Mouse (Mus musculus) E14TG2a.4 (cell line): Measurements from ENCODE around the gene Rbfox1.

Experiments
- H3K27me3 ChIP-seq: 2 replicates; pipeline ENCODE4 v1.6.1; 2014; ENCODE audit warnings: low read length, control low read depth; ENCODE audit not compliant: insufficient read depth
- H3K36me3 ChIP-seq: 2 replicates; pipeline ENCODE4 v1.6.1; 2014; ENCODE audit warnings: low read length, control low read depth; ENCODE audit not compliant: insufficient read depth
- H3K4me1 ChIP-seq: replicated peaks from 2 replicates; pipeline ENCODE4 v1.6.1; 2014; ENCODE audit warnings: low read depth, low read length, control low read depth
- H3K4me3 ChIP-seq: replicated peaks from 2 replicates; pipeline ENCODE4 v1.5.1; 2014; ENCODE audit warnings: mild to moderate bottlenecking, low read length
- H3K9me3 ChIP-seq: 2 replicates; pipeline ENCODE4 v1.6.1; 2014; ENCODE audit warnings: low read length, control low read depth
- CTCF ChIP-seq: conservative IDR thresholded peaks from 2 replicates; pipeline ENCODE4 v1.5.1; 2014; ENCODE audit warnings: low read length
- NANOG ChIP-seq: IDR thresholded peaks from 2 replicates; pipeline ENCODE4 v1.6.1; 2014; ENCODE audit warnings: borderline replicate concordance, low read length, mixed read lengths
- POU5F1 ChIP-seq: IDR thresholded peaks from 2 replicates; pipeline ENCODE4 v1.6.1; 2014; ENCODE audit warnings: low read length, borderline replicate concordance

Rbfox1 gene

DNA sequence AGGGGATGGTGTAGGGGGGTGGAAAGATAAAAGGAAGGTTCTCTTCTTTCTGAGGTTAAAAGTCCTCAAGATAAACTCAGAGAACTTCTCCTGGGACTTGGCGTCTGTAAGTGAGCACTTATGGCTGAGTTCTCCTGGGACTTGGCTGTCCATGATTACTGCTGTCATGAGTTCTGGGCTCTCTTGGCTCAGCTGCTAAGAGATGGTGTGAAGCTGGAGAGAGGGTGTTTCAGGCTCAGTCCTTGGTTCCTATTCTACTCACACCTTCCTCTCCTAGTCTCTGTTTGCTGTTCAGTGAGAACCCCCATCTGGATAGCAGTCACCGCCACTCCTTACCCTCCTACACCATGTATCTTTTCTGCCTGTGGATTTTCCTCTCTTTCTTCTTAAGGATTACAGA is 921.1 kb downstream of the Rbfox1 start:
- Histone ChIP-seq H3K36me3 (no peaks in the 10 kb centered on the region), H3K4me1 (no peaks in the 10 kb centered on the region), H3K27me3 (no peaks in the 10 kb centered on the region), H3K4me3 (no peak overlapping the region), H3K9me3 (no peaks in the 10 kb centered on the region)
- TF ChIP-seq CTCF, result no peak
- no peak for TF ChIP-seq NANOG
- no peak for TF ChIP-seq POU5F1

DNA sequence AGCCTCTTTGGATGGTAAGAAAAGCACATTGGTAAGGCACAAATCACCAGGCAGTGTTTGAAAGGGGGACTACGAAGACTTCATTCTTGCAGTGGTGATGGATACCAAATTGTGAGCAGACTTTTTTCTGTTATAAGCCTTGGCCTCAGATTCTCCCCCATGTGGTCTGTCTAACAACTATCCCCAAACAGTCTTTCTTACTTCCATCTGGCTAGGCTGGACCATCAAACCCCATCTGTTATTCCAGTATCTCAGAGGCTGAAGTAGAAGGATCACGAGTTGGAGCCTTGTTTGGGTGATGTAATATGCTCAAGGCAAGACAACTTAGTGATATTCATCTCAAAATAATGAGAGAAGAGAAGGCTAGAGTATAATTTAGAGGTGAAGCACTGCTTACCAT is 922.7 kb downstream of the Rbfox1 start:
- Histone ChIP-seq H3K27me3 (no peaks in the 10 kb centered on the region), H3K9me3 (no peaks in the 10 kb centered on the region), H3K4me1 (no peaks in the 10 kb centered on the region), H3K36me3 (no peaks in the 10 kb centered on the region), H3K4me3 (no peak overlapping the region)
- TF ChIP-seq POU5F1 (no peak), NANOG (no peak), CTCF (no peak)

DNA sequence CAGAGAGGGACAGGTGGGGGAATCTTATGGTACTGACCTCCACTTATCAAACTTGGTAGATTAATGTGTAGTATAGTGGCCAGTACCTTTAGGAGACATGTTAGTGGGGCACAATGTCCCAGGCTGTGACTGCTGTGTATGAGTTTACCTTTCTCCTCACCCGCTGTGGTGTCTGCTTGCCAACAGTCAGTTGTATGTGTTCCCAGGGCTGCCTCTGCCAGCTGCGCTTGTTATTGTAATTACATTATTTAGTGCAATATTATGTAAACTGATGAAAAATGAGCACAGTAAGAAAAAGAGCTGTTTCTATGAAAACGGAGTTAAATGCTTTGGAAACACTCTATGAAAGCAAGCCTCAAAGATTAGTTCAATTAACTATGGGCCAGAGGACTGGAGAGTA is 928.7 kb downstream of the Rbfox1 start:
- Histone ChIP-seq H3K4me1 (no peaks in the 10 kb centered on the region), H3K27me3 (no peaks in the 10 kb centered on the region)
- no peak for TF ChIP-seq CTCF
- no peak for TF ChIP-seq NANOG
- no peak for TF ChIP-seq POU5F1

DNA sequence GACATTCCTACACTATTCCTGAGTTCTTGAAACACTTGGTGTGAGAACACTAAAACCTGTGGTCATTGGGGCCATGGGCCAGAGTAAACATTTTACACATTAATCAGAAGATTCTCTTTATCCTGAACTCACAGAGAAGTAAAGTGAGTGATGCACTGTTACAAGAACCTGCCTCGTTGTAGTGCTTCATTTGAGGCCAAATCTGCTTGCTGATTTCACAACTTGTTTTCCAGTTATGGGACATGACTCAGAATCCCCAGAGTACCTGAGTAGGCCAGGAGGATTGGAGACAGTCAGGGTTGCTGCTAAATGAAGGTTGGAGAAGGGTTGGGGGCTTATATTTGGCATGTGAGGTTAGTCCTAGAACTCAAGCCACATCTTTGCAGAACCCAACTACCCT is 936.6 kb downstream of the Rbfox1 start:
- Histone ChIP-seq H3K4me1 (no peaks in the 10 kb centered on the region), H3K4me3 (no peak overlapping the region), H3K9me3 (no peaks in the 10 kb centered on the region), H3K27me3 (no peaks in the 10 kb centered on the region), H3K36me3 (no peaks in the 10 kb centered on the region)
- TF ChIP-seq POU5F1 (no peak), CTCF (no peak), NANOG (no peak)

More for the DNA sequence above, 928.7 kb downstream of the Rbfox1 start:
- Histone ChIP-seq H3K36me3 (no peaks in the 10 kb centered on the region), H3K9me3 (no peaks in the 10 kb centered on the region), H3K4me3 (no peak overlapping the region)

DNA sequence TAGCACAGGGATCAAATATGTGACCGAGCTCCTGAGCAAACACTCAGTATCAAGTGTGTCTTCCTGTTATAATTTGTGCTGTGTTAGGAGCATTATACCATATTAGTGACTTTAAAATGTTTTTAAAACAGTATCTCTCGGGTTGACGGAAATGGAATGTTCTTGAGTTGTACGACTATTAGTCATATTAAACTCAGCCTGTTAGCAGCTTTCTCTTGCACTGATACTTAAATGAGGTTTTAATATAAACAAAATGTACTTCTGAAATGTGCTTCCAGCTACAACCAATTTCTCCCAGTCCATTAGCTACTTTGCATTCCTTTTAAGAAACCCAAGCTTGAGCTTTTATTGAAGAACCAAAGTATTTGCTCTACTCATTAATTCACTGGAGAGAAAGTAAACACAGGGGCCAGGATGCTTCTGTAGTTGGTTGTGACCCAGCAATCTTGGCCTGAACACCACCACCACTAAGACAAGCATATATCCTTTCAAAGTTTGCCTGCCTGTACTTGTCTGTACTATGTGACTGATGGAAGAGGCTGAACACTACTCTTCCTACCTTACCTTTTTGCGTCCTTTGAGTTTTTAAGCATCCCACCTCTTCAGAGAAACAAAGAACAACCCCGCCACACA is 944.9 kb downstream of the Rbfox1 start:
- Histone ChIP-seq H3K4me3 (no peak overlapping the region), H3K9me3 (no peaks in the 10 kb centered on the region), H3K27me3 (no peaks in the 10 kb centered on the region), H3K36me3 (no peaks in the 10 kb centered on the region), H3K4me1 (no peaks in the 10 kb centered on the region)
- TF ChIP-seq CTCF (no peak), NANOG (no peak), POU5F1 (no peak)

DNA sequence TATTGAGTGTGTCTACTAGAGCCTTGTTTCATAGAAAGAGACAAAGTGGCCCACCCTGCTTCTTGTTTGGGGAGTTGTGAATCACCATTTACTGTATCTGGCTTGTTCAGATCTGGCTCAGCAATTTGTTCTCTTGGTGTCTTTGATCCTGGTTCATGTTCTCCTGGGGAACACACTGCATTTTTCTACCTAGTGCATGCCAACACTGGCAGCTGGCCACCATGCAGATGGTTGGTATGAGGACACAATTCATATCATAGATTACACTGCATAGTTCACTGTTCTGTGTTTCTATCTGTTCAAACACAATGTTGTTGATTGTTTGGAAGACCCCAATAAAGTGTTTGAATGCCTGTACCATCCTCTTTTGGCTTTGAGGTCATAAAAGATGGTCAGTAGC is 948.3 kb downstream of the Rbfox1 start:
- H3K27me3 ChIP-seq, result no peaks in the 10 kb centered on the region
- TF ChIP-seq POU5F1 (no peak), CTCF (no peak), NANOG (no peak)
- no peaks in the 10 kb centered on the region for H3K36me3 ChIP-seq
- H3K9me3 ChIP-seq, result no peaks in the 10 kb centered on the region
- no peaks in the 10 kb centered on the region for H3K4me1 ChIP-seq
- no peak overlapping the region for H3K4me3 ChIP-seq

DNA sequence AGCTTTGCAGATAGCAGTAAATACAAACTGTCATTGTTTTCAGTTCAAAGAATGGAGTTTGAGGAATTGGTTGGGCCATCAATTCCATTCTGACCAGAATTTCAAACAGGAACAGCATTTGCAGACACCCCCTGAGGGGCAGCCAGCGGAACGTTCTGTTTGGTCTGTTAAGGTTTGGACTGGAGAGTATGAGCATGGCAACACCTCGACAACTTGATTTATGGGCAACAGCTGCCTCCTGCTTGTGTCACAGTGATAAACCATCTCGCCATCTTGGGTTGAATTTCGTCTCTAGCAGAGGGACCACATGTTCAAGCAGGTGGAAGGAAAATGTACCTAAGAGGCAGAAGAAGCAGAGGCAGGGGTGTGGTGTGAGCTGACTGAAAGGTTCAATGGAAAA is 949.9 kb downstream of the Rbfox1 start:
- Histone ChIP-seq H3K27me3 (no peaks in the 10 kb centered on the region), H3K36me3 (no peaks in the 10 kb centered on the region), H3K9me3 (no peaks in the 10 kb centered on the region), H3K4me1 (0 out of 2 replicates have a peak, but pooled peaks cover 3% of the 10 kb centered on the region), H3K4me3 (no peak overlapping the region)
- TF ChIP-seq CTCF (no peak), POU5F1 (no peak), NANOG (no peak)

DNA sequence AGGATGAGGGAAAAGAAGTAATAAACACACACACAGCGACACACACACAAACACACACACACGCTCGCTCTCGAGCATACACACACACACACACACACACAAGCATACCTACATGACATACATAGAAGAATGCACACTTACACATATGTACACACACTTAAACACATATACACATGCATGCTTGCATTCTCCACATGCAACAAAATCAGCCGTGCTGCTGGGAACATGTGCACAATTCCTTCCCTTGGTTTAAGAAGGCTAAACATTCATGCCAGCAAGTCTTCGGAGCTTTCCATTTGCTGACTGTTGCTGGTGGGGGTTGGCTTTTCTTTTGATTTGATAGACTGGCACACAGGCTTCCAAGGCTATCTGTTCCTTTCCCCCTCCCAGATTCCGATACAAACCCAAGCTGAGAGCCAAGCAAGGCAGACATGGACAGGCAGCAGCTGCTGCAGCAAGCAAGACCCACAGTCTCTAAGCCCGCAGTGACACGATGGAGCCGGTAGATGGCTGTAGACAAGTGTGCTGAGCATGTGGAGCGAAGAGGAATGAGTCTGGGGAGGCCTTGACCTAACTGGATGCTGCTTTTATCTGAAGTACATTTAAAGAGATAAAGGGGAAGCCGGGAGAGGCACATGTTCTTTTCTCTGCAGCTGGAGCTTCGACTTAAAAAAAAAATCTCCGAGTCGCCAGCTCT is 954.3 kb downstream of the Rbfox1 start:
- Histone ChIP-seq H3K9me3 (no peaks in the 10 kb centered on the region), H3K4me3 (no peak overlapping the region), H3K36me3 (no peaks in the 10 kb centered on the region), H3K27me3 (no peaks in the 10 kb centered on the region), H3K4me1 (peaks cover 21% of the 10 kb centered on the region)
- TF ChIP-seq POU5F1 (no peak), CTCF (peak; percentile 59)

DNA sequence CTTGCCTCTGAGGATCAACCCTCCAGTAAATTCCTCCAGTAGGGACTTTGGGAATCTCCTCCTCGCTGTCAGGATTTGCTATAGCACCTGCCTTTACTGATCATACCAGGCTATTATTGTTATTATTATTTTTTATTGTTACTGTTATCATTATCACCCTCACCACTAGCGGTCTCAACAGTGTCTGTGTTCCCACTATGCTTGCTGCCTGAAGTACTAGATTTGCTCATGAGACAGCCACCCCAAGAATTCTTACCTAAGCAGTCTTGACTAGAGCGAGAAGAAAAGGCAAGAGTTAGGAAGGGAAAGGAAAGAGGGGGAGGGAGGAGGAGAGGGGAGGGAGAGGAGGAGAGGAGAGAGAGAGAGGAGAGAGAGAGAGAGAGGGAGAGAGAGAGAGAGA is 954.9 kb downstream of the Rbfox1 start:
- Histone ChIP-seq H3K36me3 (no peaks in the 10 kb centered on the region), H3K4me1 (peaks cover 21% of the 10 kb centered on the region), H3K9me3 (no peaks in the 10 kb centered on the region), H3K4me3 (no peak overlapping the region), H3K27me3 (no peaks in the 10 kb centered on the region)
- TF ChIP-seq POU5F1, result no peak

DNA sequence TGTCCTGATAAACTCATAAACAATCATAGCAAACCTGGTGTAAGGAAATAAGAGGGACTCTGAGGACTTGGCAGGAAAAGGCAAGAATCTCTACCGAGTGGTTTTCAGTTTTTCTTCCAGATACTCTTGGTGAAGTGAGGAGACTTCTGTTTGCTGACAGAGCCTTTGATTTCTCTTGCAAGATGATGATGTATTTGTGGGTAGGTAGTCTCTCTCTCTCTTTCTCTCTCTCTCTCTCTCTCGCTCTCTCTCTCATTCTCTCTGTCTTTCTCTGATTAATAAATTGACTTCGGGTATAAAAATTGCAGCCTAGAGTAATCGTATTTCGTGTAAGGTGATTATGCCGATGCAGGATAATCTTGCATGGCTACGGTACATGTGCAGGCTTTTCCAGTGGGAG is 955.3 kb downstream of the Rbfox1 start:
- H3K4me1 ChIP-seq, result peaks cover 21% of the 10 kb centered on the region

More for the DNA sequence above, 955.3 kb downstream of the Rbfox1 start:
- Histone ChIP-seq H3K9me3 (no peaks in the 10 kb centered on the region), H3K4me3 (no peak overlapping the region), H3K36me3 (no peaks in the 10 kb centered on the region), H3K27me3 (no peaks in the 10 kb centered on the region)
- TF ChIP-seq NANOG (no peak), CTCF (no peak), POU5F1 (no peak)
